Mouse (Mus musculus) cortical plate, adult 2 months (tissue): ENCODE data around the gene Fbxo3.

Experiments used
- CTCF ChIP-seq: fragments of 200-500 bp; IDR thresholded peaks from 2 replicates; pipeline ENCODE4 v1.5.1; 2011; ENCODE audit warnings: mild to moderate bottlenecking, control low read depth, low read length; ENCODE audit not compliant: insufficient read depth; ENCODE audit errors: extremely low read depth
- POLR2A ChIP-seq: fragments of 200-500 bp; IDR thresholded peaks from 2 replicates; pipeline ENCODE4 v1.6.1; 2011; ENCODE audit warnings: mild to moderate bottlenecking, low read length, control low read depth; ENCODE audit not compliant: insufficient read depth; ENCODE audit errors: extremely low read depth

DNA sequence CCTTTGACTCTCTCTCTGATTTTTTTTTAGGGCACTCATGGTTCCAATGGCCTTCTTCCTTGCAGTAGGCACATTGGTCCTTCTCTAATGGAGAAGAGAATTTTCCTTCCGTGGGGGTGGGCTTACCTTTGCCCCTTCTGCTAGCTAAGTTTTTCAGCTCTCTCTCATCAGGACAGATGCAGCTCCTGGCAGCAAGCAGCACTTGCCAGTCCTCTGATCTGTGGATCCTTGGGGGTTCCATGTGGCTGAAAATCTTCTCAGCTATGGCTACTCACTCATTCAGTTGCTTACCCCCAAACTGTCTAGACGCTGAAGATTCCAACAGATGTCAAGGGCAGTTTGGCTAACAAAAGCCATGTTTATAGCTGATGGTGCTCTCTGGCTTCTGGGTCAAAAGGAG lies 65.8 kb downstream of the Fbxo3 start:
- no peak for TF ChIP-seq CTCF
- no peak for TF ChIP-seq POLR2A
